Mouse (Mus musculus) ES-Bruce4 (cell line): ENCODE measurements around the gene Hsd3b7. TPM values are rescaled to one million over a fixed set of nuclear protein-coding genes. Genes with fewer than 3 reads are reported as not detected.
A peak's percentile ranks its signal among the peaks of the same experiment; 100 is the strongest.

Source experiments
- H3K27ac ChIP-seq: 2 replicates; pipeline ENCODE4 v1.5.1; 2012; ENCODE audit warnings: low read length, inconsistent platforms; ENCODE audit not compliant: insufficient read depth
- H3K27me3 ChIP-seq: 2 replicates; pipeline ENCODE4 v1.6.1; 2012; ENCODE audit warnings: mild to moderate bottlenecking, low read length, inconsistent platforms; ENCODE audit not compliant: control insufficient read depth, poor library complexity, insufficient read depth, severe bottlenecking
- H3K36me3 ChIP-seq: 2 replicates; pipeline ENCODE4 v1.6.1; 2012; ENCODE audit warnings: inconsistent platforms, mild to moderate bottlenecking, low read length, moderate library complexity; ENCODE audit not compliant: control insufficient read depth, poor library complexity, insufficient read depth, severe bottlenecking
- H3K4me1 ChIP-seq: one replicate; pipeline ENCODE4 v1.8.1; 2011; ENCODE audit warnings: low read length; ENCODE audit not compliant: control insufficient read depth, insufficient read depth
- H3K4me3 ChIP-seq: 2 replicates; pipeline ENCODE4 v1.5.1; 2011; ENCODE audit warnings: low read depth, mild to moderate bottlenecking, low read length
- H3K9ac ChIP-seq: 2 replicates; pipeline ENCODE4 v1.6.1; 2012; ENCODE audit warnings: low read depth, mild to moderate bottlenecking, inconsistent platforms; ENCODE audit not compliant: poor library complexity, severe bottlenecking
- H3K9me3 ChIP-seq: replicated peaks from 2 replicates; pipeline ENCODE4 v1.6.1; 2012; ENCODE audit warnings: mild to moderate bottlenecking, low read length, inconsistent platforms; ENCODE audit not compliant: control insufficient read depth, poor library complexity, insufficient read depth, severe bottlenecking
- CTCF ChIP-seq: IDR thresholded peaks from one replicate; pipeline ENCODE4 v1.8.1; 2011; ENCODE audit warnings: low read depth, low read length
- EP300 ChIP-seq: IDR thresholded peaks from 2 replicates; pipeline ENCODE4 v1.6.1; 2011; ENCODE audit warnings: low read depth, low read length; ENCODE audit not compliant: insufficient read depth
- POLR2A ChIP-seq: IDR thresholded peaks from one replicate; pipeline ENCODE4 v1.8.1; 2011; ENCODE audit warnings: low read length; ENCODE audit not compliant: insufficient read depth
- polyA plus RNA-seq: library from polyadenylated mRNA; stranded (reverse); fragments of >200 nt; gene quantifications from 2 replicates; pipeline ENCODE4 v1.2.4, GENCODE M21; 2011; ENCODE audit warnings: low read depth; ENCODE audit not compliant: missing spikeins, insufficient read depth, insufficient read length

Hsd3b7 gene
- polyA plus RNA-seq, 1 experiment: 11.2 TPM

DNA sequence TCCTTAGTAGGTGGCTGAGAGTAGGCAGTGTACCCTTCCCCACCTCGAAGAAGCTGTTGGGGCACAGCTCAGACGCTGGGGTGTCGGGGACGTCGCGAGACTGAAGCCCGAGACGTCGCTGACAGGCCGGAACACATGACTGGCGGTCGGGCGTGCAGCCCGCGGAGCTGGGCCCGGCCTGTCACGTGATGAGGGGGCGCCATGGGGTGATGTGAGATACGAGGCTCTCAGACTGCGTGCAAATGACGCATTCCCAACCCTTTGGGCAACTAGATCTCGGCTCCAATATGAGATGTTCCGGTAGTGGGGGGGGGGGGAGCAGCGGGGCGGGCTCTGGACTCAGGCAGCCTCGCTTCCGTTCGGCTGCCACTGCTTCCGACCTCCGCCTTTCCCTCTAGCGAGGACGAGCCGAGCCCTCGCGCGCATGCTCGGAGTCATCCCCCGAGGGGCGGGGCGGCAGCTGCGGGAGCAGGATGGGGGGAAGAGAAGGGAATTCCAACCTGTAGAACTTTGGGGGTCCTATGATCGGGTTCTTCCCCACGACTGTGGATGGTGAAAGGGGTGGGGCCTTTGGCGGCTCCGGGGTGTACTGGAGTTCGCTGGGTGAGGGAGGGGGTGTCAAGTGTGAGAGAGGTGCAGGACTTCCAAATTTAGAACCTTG, 41.1 kb downstream of the Hsd3b7 start:
- Histone ChIP-seq H3K9ac (peak overlapping the region; percentile 73), H3K4me1 (no peaks in the 10 kb centered on the region), H3K36me3 (no peaks in the 10 kb centered on the region), H3K4me3 (peak overlapping the region; percentile 75), H3K27ac (peak overlapping the region; percentile 6), H3K9me3 (no peaks in the 10 kb centered on the region), H3K27me3 (no peaks in the 10 kb centered on the region)
- TF ChIP-seq CTCF (no peak), EP300 (0 out of 2 replicates have a peak, but pooled peaks have one; percentile 38)

DNA sequence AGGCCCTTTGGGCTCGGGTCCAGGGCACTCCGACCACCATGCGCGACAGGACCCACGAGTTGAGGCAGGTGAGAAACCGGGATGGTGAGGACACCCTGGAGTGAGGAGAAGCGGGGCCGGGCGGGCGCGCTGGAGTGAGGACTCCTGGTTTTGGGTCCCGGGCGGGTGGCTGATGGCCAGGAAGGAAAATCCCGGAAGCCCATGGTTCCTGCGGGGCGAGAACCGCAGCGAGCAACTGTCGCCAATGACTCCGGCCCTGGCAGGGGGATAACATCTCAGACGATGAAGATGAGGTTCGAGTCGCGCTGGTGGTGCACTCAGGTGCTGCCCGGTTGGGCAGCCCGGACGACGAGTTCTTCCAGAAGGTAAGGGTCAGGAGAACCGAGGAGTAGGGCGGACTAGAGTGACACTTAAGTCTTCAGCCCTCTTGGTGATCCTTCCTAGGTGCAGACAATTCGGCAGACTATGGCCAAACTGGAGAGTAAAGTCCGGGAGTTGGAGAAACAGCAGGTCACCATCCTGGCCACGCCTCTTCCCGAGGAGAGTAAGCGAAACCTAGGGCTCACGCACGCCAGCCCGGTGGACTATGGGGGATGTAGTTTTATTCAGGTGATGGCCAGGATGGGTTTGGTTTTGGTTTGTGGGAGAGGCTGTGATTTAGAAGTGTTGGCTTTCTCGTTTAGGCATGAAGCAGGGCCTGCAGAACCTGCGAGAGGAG, 41.8 kb downstream of the Hsd3b7 start:
- Histone ChIP-seq H3K4me1 (no peaks in the 10 kb centered on the region), H3K4me3 (peak overlapping the region; percentile 75), H3K27me3 (no peaks in the 10 kb centered on the region), H3K36me3 (no peaks in the 10 kb centered on the region), H3K27ac (peak overlapping the region; percentile 5; the same call in 1 of the 2 replicates), H3K9ac (peak overlapping the region; percentile 73), H3K9me3 (no peaks in the 10 kb centered on the region)
- TF ChIP-seq EP300 (no peak), CTCF (no peak), POLR2A (peak; percentile 55)

DNA sequence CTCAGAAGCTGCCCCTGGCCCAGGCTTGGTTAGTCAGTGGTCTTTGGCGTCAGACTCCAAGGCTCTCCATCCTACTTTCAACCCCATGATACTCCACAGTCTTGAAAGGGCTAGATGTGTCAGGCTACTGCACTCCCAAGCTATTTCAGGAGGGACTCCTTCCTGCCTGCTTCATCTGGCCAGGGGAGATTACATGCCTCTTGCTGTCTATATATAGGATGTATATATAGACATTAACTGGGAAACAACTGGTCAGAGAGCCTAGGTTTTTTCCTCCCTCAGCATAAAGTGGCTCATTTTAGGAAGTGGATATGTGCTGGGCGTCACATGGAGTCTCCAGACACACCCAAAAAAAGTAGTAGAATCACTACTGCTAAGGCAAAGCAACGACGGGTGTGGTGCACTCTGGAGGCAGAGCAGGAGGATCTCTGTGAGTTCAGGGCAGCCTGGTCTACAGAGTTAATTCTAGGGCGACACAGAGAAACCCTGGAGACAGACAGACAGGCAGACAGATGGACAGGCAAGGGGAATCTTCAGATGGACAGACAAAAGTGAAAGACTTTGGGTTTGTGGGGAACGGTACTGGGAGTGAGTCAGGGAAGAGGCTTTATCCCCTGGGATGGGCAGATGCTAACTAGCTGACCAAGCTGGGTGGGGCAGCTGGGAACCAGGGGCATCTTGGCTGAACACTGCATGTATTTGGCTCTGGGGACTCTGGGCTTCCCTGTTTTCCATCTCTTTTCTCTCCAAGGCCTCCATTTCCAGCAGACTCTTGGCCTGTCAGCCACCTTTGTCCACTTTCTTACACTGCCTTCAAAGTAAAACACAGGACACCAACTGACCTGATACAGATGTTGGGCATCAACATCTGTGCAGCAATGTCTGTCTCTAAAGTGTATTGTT, 49.8 kb downstream of the Hsd3b7 start:
- TF ChIP-seq CTCF (no peak), POLR2A (no peak), EP300 (no peak)
- H3K4me1 ChIP-seq: no peaks in the 10 kb centered on the region
- H3K36me3 ChIP-seq: no peaks in the 10 kb centered on the region
- no peaks in the 10 kb centered on the region for H3K9me3 ChIP-seq
- H3K27ac ChIP-seq: peak overlapping the region; percentile 9
- no peak overlapping the region for H3K4me3 ChIP-seq
- no peaks in the 10 kb centered on the region for H3K27me3 ChIP-seq
- no peak overlapping the region for H3K9ac ChIP-seq

- no peak for TF ChIP-seq EP300
- TF ChIP-seq CTCF: no peak
- no peak for TF ChIP-seq POLR2A
- no peaks in the 10 kb centered on the region for H3K4me1 ChIP-seq
- no peak overlapping the region for H3K4me3 ChIP-seq
- H3K9ac ChIP-seq: no peak overlapping the region
- no peaks in the 10 kb centered on the region for H3K9me3 ChIP-seq
- H3K27ac ChIP-seq: peak overlapping the region; percentile 9
- H3K27me3 ChIP-seq: no peaks in the 10 kb centered on the region
- no peaks in the 10 kb centered on the region for H3K36me3 ChIP-seq
Observed at GRCm38 (mm10) chr7:127850906-127851305, 50.5 kb downstream of the Hsd3b7 start.

Other genes starting within 250 kb of the Hsd3b7 start
- 2.9 and 3.2 TPM in 2 replicates for gene Tmem265, start 239.2 kb upstream of the Hsd3b7 start, polyA plus RNA-seq
- 38.1 and 44.6 TPM in 2 replicates for gene Phkg2, start 227.3 kb upstream of the Hsd3b7 start, polyA plus RNA-seq
- gene Ccdc189, start 212.0 kb upstream of the Hsd3b7 start, polyA plus RNA-seq: 3.3 and 4.7 TPM in 2 replicates
- 39.4 and 41.6 TPM in 2 replicates for gene Rnf40, start 211.8 kb upstream of the Hsd3b7 start, polyA plus RNA-seq
- 4.9 and 6.0 TPM in 2 replicates for gene Zfp629, start 184.8 kb upstream of the Hsd3b7 start, polyA plus RNA-seq
- 48.6 and 49.8 TPM in 2 replicates for gene Bcl7c, start 91.7 kb upstream of the Hsd3b7 start, polyA plus RNA-seq
- 8.8 and 13.9 TPM in 2 replicates for gene Ctf1, start 87.9 kb upstream of the Hsd3b7 start, polyA plus RNA-seq
- not detected in 2 replicates for gene Ctf2, start 68.4 kb upstream of the Hsd3b7 start, polyA plus RNA-seq
- gene Fbxl19, start 56.1 kb upstream of the Hsd3b7 start, polyA plus RNA-seq: 55.1 and 58.3 TPM in 2 replicates
- 20.2 and 23.2 TPM in 2 replicates for gene Orai3, start 30.8 kb upstream of the Hsd3b7 start, polyA plus RNA-seq
- 49.1 and 51.7 TPM in 2 replicates for gene Setd1a, start 23.9 kb upstream of the Hsd3b7 start, polyA plus RNA-seq
- not detected in 2 replicates for gene Gm49388, start 15.0 kb upstream of the Hsd3b7 start, polyA plus RNA-seq
- 122 and 126 TPM in 2 replicates for gene Stx4a, start 23.7 kb downstream of the Hsd3b7 start, polyA plus RNA-seq
- gene Stx1b, start 23.9 kb downstream of the Hsd3b7 start, polyA plus RNA-seq: 6.9 and 8.5 TPM in 2 replicates
- gene Zfp646, start 75.6 kb downstream of the Hsd3b7 start, polyA plus RNA-seq: 42.5 TPM in 2 replicates
- gene Zfp668, start 76.2 kb downstream of the Hsd3b7 start, polyA plus RNA-seq: 15.3 and 17.1 TPM in 2 replicates
- 0.46 and 0.67 TPM in 2 replicates for gene Prss53, start 90.4 kb downstream of the Hsd3b7 start, polyA plus RNA-seq
- not detected in 2 replicates for gene Gm21974, start 94.8 kb downstream of the Hsd3b7 start, polyA plus RNA-seq
- gene Vkorc1, start 95.0 kb downstream of the Hsd3b7 start, polyA plus RNA-seq: 31.8 and 35.1 TPM in 2 replicates
- gene Bckdk, start 103.5 kb downstream of the Hsd3b7 start, polyA plus RNA-seq: 77.3 and 81.1 TPM in 2 replicates
- 43.2 and 47.1 TPM in 2 replicates for gene Kat8, start 111.9 kb downstream of the Hsd3b7 start, polyA plus RNA-seq
- gene Prss8, start 129.5 kb downstream of the Hsd3b7 start, polyA plus RNA-seq: 73.0 and 74.5 TPM in 2 replicates
- 21.2 and 22.4 TPM in 2 replicates for gene Prss36, start 146.1 kb downstream of the Hsd3b7 start, polyA plus RNA-seq
- 1,572 and 1,655 TPM in 2 replicates for gene Fus, start 166.9 kb downstream of the Hsd3b7 start, polyA plus RNA-seq
- 25.0 and 29.8 TPM in 2 replicates for gene Pycard, start 193.3 kb downstream of the Hsd3b7 start, polyA plus RNA-seq
- 0.56 TPM in 1 of 2 replicates, not detected in the other for gene Trim72, start 203.3 kb downstream of the Hsd3b7 start, polyA plus RNA-seq